Mouse (Mus musculus) spleen, postnatal 10 days (tissue): ENCODE measurements around the gene Ucp3.
"Not testable (repeated sequence)": the region's sequence is repeated elsewhere in the genome, so short reads cannot be mapped to it uniquely, and the experiment has no call there.

ENCODE experiments used
- DNase-seq, 2 experiments: peaks; one replicate each; pipeline ENCODE4 v3.0.0; 2021 to 2022; ENCODE audit warnings: low spot score in 2 of 2

Ucp3 gene

DNA sequence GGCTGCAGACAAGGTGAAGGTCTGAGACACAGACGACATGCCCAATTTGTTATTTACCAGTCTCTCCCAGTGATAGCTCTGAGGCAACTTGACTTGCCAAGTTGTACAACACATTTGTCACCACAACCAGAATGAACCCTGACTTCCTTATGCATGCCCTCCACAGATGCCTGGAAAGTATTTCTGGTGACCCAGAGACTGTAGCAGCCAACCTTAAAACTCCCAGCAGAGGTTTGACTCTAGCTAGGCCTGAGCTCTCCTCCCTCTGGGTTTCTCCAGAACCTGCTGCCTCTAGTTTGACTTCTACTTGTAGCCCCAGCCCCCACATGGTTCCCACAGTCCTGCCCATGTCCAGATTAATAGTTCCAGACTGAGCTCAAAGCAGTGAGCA, 1.4 kb upstream of the Ucp3 start:
- DNase-seq: no peak

GRCm38 (mm10) chr7:100473846-100474454, 1.2 kb downstream of the Ucp3 start:
- no peak for DNase-seq

DNA sequence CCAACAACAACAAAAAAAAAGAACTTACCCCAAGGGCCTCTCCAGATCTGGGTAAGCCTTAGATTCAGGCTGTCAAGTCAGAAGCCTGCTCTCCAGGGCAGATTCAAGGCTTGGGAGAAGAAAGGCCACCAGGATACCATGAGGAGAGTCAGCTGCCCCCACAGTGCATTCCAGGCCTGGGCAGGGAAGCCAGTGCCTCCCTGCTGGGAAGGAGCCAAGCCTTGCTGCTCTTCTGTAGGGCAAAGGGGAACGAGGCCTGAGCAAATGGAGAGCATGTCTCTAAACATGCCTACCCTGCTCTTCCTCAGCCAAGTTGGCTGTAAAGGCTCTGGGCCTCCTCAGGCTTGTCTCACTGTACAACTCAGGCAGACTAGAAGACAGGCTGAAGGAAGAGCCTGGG, 1.9 kb downstream of the Ucp3 start:
- no peak for DNase-seq

- no peak for DNase-seq
Observed at GRCm38 (mm10) chr7:100479100-100479822, 6.5 kb downstream of the Ucp3 start.

GRCm38 (mm10) chr7:100479823-100480164, 7.0 kb downstream of the Ucp3 start:
- DNase-seq: no peak

DNA sequence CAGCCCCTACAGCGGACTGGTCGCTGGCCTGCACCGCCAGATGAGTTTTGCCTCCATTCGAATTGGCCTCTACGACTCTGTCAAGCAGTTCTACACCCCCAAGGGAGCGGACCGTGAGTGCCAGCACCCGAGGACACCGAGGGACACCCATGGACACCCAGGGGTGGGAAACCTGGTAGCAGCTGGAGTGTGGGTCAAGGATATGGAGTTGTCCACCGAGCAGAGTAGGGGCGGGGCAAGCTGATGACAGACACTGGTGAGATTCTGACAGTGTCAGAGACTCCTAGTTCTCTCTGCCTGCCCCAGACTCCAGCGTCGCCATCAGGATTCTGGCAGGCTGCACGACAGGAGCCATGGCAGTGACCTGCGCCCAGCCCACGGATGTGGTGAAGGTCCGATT, 7.4 kb downstream of the Ucp3 start:
- no peak for DNase-seq

GRCm38 (mm10) chr7:100482046-100482445, 9.3 kb downstream of the Ucp3 start:
- not testable (repeated sequence) for DNase-seq

DNA sequence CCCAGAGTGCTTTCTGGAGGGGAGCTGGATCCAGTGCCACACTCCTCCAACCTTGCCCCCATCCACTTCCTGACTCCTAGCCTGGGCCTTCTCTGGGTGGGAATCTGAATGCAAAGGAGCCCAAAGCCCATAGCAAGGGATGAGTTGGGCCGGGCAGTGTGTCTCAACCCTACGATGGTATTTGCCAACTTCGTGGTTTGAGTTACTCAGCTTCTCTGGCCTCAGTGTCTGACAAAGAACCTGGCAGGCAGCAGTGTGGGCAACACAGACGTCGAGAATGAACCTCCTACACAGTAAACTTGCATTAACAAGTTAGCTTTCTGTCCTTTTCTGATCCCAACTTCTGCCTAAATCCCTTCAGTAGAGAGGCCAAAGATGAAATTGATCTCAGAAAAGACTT, 11.7 kb downstream of the Ucp3 start:
- no peak for DNase-seq

GRCm38 (mm10) chr7:100487301-100487700, 14.5 kb downstream of the Ucp3 start:
- no peak for DNase-seq

GRCm38 (mm10) chr7:100488474-100489048, 15.8 kb downstream of the Ucp3 start:
- DNase-seq: no peak

- DNase-seq: peak in 1 of 2 experiments; percentile 54
Observed at GRCm38 (mm10) chr7:100492391-100493116, 19.8 kb downstream of the Ucp3 start.

DNA sequence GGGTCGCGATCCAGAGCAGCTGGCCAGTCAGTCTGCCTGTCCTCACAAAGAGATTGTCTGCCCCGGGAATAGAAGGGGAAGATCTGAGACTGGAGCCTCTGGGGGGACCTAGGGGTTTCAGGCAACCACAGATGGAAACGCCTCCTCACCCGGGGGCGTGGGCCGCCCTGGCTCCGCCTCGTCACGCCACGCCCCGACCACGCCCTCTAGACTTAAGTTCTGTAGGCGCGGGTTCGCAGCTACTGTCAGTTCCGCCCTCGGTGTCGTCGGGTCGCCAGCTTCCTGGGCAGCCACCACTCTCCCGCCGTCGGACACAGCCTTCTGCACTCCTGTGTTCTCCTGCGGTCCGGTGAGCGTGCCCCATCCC, 20.3 kb downstream of the Ucp3 start, which contains the start of gene Ucp2:
TSS of gene Ucp2 (plus strand) at position 221 of the 367 bp plus-strand sequence.
- peak; percentile 98 for DNase-seq

DNA sequence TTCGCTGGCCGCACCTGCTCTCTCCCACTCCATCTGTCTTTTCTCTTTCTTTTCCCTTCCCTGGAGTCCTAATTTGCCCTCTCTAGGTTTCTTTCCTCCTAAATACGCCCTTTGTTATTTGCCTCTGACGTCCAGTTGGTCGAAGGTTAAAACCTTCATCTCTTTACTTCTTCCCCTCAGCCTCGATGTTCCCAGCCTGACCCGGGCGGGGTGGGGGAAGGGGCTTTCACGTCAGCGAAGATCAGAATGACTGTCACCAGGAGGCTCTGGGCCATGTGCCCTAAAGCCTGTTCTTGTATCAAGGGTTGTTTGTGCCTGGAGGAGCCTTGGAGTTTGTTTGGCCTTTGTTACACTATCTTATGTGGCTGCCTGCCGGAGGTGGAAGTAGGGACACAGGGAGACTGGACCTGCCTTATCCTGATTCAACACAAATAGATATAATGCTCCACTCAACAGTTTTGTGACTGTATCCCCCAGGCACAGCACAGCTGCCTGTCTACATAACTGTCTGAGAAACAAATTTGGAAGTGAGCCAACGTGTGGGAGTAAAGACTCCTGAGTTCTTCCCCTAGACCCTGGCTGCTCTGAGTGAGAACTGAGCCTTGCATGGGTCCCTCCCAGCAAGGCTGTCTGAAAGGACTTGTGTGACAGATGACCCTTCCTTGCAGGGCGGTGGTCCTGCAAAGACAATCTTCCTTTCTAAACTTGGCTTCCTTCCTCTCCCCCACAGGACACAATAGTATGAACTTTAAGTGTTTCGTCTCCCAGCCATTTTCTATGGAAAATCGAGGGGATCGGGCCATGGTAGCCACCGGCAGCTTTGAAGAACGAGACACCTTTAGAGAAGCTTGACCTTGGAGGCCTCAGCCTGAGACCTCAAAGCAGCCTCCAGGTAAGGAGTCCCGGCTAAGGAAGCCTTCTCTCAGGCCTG, 21.0 kb downstream of the Ucp3 start:
- peak; percentile 67 to 68 for DNase-seq

DNA sequence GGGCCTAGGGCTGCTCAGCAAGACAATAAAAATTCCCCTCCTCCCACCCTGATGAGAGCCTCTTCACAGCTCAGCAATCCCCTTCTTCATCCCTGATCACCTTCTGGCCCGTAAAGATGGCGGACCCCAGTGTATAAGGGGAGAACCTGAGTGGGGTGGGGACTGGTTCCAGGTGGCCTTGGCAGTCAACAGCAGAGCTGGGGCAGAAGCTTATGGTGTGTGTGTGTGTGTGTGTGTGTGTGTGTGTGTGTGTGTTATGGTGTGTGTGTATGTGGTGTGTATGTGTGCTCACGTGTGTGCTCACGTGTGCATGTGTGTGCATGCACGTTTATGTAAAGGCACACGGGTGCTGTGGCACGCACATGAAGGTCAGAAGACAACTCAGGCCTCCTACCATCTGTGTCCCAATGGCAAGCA, 21.6 kb downstream of the Ucp3 start:
- peak; percentile 56 to 59 for DNase-seq

- DNase-seq: peak; percentile 42 to 46
Observed at GRCm38 (mm10) chr7:100495042-100495441, 22.3 kb downstream of the Ucp3 start.

GRCm38 (mm10) chr7:100495581-100496251, 22.9 kb downstream of the Ucp3 start:
- DNase-seq: peak; percentile 74 to 83

GRCm38 (mm10) chr7:100496371-100496770, 23.6 kb downstream of the Ucp3 start:
- no peak for DNase-seq

GRCm38 (mm10) chr7:100496791-100497190, 24.0 kb downstream of the Ucp3 start:
- no peak for DNase-seq

- no peak for DNase-seq
Observed at GRCm38 (mm10) chr7:100497402-100497801, 24.6 kb downstream of the Ucp3 start.

DNA sequence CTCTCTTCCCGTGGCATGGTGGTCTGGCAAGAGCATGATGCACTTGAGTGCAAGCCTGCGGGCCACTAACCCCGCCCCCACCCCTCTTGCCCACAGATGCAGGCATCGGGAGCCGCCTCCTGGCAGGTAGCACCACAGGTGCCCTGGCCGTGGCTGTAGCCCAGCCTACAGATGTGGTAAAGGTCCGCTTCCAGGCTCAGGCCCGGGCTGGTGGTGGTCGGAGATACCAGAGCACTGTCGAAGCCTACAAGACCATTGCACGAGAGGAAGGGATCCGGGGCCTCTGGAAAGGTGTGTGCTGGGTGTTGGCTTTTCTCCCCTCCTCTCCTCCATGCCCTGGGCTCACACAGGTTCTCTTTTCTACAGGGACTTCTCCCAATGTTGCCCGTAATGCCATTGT, 25.2 kb downstream of the Ucp3 start:
- no peak for DNase-seq

DNA sequence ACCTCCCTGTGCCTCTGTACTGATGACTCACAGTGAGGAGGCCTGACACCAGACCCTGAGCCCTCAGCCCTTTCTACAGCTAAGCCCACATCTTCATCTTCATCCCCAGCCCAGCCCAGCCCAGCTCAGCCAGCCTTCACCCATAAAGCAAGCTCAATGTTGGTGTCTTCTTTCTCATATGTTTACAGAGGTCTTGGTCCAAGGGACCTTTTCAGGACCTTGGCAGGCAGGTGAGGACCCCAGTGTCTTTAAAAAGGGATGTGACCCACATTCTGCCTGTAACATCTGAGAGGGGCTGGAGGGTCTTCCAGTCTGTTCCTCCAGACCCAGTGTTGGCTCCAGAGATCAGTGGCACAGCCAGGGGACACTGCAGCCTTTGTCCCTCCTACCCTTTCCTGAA, 26.7 kb downstream of the Ucp3 start:
- no peak for DNase-seq
